Mouse (Mus musculus) hematopoietic stem cell, adult 5-6 weeks (primary cell): ENCODE measurements around the gene Adora1. TPM values are rescaled to one million over a fixed set of nuclear protein-coding genes. Genes with fewer than 3 reads are reported as not detected.

Source experiments
- ATAC-seq, 2 experiments: fragments of 125-278 bp in 1 of 2; replicated peaks in 1 of 2; 2 replicates each; pipeline ENCODE4 v1.8.0; 2016 to 2017; ENCODE audit warnings: inconsistent platforms in 2 of 2, mild to moderate bottlenecking in 2 of 2, moderate number of reproducible peaks in 2 of 2, low read depth in 1 of 2, moderate TSS enrichment in 1 of 2; ENCODE audit not compliant: low FRiP score in 2 of 2, poor library complexity in 2 of 2, severe bottlenecking in 2 of 2, insufficient read depth in 1 of 2, low TSS enrichment in 1 of 2
- total RNA-seq: library from RNA; stranded (forward); fragments of 172-1452, 232-1000 nt; gene quantifications from 2 replicates; pipeline ENCODE4 v1.2.3, GENCODE M21; 2017

Gene Adora1
- total RNA-seq, 1 experiment from 2014 or later = 0.15 TPM

DNA sequence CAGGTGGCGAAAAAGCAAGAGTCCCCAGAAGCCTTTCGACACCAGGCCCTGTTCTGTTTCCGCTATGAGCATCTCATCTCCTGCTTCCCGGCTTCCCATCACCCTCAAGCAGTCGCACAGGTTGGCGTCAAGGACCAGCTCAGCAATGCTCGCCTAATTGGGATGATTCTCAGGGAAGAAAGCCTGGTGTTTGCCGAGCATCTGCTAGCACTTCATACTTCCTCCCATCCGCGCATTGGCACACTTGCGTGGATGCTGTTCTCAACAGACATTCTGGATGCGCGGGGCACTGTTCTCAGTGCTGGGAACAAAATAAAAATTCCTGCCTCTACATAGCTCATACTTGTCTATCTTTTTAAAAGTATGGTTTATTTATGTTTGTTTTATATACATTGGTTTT lies 31.0 kb downstream of the Adora1 start:
- no peak for ATAC-seq

DNA sequence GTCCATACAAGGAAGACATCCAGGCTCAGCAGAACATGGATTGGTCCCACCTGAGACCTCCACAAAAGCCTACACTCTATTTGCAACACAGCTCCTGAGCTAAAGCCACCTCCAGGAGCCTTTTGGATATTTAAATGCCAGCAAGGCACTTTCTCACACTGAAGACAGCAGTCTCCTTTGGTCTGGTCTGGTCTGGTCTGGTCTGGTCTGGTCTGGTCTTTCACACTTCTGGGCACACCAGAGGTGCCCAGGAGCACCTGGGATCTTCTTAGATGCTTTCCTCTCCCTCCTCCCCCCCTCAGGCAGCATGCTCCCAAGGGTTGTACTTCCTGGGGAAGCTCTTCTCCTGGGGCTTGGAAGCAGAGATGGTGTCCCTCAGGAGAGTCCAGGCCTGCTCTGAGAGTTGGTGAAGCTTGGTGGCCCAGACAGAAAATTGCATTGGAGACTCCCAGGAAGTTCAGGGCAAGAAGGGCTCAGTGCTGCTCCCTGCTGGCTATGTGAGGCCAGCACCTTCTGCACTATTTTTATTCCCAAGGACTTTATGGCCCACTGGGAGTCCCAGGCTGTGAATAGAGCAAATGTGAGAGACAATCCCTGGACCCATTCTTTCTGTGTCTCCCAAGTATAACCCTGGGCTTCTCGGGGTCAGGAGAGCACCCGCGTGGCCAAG lies 33.3 kb downstream of the Adora1 start:
- ATAC-seq = peak in 1 of 2 experiments; percentile 32; a peak in 2 of 4 replicates

DNA sequence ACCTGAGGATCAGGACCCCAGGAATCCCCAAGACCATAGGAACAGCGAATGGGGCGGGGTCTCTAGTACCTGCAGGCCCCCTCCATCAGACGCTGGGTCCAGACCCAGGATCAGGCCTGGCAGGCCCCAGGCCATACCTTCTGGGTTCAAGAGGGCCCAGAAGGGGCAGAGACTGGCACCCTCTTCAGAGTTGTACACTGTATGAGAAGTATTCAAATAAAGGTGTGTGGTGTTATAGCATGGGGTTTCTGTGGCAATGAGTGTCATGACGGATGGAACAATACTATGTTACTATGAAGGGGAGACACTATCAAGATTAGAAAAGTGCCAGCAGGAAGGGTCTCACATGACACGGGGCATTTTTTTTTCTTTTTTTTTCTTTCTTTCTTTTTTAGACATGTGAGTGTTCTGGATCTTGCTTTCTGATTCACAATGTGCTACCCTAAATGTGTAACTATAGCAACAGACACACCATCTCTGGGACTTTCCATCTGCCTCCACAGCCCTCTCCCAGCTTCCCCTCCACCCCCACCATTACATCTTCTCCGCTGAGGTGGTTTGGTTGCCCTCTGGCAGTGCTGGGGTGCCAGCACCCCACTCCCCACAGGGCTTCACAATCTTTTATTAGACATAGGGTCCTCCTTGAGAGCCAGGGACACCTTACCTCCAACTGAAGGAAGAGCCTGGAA lies 34.1 kb downstream of the Adora1 start:
- no peak for ATAC-seq

GRCm38 (mm10) chr1:134200481-134200880 lies 34.8 kb downstream of the Adora1 start:
- ATAC-seq = no peak

DNA sequence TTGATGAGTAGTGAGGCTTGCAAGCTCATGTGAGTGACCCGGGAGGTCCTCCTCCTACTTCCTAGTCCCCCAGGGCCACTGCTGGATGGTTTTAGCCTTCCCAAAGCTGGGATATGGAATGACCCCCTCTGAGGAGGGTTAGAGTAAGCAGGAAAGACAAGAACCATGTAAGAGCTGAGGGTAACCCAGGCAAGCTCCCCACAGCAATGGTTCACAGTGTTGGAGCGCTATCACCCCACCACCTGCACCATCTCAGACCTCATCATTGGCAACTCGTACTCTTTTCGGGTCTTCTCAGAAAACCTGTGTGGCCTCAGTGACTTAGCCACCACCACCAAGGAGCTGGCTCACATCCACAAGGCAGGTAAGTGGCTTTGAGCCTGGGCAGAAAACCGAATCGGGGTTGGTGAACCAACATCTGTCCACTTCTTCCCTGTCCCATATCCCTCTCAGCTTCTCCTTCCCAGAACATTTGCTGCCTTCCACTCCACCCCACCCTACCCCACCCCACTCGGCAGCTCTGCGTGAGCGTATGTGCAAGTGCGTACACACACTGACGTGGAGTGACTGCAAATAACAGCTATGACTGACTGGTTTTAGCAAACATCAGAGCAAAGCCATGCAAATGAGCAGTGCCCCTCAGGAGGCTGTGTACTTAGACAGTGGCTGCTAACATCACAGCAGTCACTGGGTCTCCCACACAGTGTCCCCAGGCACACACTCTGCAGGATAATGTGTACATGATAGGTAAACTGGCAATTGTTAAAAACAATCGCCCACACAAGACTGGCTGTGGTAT lies 36.8 kb downstream of the Adora1 start:
- no peak for ATAC-seq

DNA sequence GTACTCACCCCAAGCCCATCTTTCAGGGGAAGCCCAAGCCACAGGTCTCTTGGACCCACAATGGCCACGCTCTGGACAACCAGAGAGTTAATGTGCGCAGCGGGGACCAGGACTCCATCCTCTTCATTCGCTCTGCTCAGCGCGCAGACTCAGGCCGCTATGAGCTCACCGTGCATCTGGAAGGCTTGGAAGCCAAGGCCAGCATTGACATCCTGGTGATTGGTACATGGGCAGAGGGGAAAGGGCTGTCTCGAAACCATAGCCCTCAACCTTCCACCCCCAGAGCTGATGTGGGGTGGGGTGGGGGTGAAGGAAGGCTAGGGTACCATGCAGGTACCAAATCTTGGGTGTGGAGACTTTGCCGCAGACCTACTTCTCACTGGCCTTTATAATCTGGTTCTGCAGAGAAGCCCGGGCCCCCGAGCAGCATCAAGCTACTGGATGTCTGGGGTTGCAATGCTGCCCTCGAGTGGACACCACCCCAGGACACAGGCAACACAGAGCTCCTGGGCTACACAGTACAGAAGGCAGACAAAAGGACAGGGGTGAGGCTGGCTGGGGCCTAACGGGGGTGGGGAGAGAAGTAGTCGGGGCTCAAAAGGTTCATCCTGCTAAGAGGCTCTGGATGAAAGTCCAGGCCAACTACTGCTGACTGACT lies 37.8 kb downstream of the Adora1 start:
- ATAC-seq = no peak

GRCm38 (mm10) chr1:134196386-134196785 lies 38.8 kb downstream of the Adora1 start:
- peak; percentile 91 to 97 for ATAC-seq

DNA sequence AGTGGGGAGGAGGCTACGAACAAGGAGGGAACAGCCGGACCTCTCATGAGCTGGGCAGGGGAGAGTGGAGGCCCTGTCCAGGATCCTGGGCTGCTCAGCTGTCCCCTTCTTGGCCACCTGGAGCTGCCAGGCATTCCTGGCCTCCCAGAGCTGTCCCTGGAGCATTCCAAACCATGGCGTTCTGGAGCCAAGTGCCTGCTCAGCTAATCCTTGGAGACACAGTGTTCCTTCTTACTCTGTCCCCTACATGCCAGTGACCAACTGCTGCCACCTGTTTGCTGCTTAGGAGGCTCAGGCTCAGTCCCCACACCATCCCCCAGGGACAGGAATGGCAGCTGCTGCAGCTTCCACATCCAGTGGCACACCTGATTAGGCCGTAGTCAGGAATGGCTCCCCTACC lies 39.3 kb downstream of the Adora1 start:
- ATAC-seq = peak; percentile 16 to 50

- ATAC-seq = 0 out of 4 replicates have a peak, but pooled peaks have one; percentile 6 to 20
These were observed 39.7 kb downstream of the Adora1 start for GRCm38 (mm10) chr1:134195571-134195970.

DNA sequence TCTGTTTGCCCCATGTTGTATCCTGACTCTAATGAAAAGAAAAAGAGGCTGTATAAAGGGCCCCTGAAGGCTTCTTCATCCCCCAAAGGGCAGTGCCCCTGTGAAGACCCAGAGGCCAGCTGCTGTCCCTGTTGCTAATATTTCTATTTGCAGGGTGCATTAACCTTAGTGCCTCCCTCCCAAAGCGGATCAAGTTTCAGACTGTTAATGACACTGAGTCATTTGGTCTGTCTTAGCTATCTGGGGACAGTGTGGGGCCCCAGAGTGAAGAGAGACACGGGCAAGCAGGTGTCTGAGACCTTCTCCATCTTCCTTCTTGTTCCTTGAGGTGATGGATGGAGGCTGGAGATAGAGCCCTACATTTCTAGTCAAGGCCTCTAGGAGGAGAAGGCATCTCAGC lies 40.1 kb downstream of the Adora1 start:
- ATAC-seq = no peak

- no peak for ATAC-seq
These were observed 40.8 kb downstream of the Adora1 start for GRCm38 (mm10) chr1:134194298-134195022.

DNA sequence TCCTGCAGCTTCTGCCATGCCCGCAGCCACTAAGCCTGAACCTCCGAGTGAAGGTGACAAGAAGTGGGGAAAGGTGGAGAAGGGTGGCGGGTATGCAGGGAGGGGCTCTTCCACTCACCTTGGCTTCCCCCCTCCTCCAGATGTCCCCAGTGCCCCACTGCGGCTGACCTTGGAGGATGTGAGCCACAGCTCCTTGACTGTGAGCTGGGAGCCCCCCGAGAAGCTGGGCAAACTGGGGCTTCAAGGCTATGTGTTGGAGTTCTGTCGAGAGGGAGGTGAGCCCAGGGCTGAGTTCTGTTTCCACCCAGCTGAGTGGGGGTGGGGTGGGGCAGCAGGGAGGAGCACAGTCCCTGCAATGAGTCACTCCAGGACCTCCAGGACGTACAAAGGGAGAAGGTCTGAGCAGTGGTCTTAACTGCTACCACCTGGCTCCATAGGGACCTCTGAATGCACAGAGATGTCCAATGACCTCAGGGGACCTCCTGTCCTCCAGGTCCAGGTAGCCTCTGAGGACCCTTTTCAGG lies 41.5 kb downstream of the Adora1 start:
- ATAC-seq = no peak

GRCm38 (mm10) chr1:134193126-134193525 lies 42.1 kb downstream of the Adora1 start, which contains the start of gene Mybph:
Gene Mybph (plus strand): TSS chr1:134193448.
- ATAC-seq = no peak

DNA sequence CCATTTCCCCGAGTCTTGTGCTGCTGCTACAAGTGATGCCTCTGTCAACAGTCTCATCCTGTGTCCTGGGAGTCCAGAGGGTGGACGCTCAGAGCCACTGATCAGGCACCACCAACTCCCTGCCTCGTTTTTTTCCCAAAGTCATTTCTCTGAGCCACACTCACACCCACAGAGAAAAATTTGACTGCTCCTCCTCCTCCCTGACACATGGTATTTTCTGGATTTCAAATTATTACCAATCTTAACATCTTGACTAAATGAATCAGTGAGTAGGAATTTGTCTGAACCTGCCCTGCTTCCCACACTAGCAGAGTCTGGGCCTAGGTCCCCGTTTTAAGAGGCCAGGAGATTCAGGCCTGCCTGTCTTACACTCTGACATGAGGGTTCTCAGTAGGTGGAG lies 43.2 kb downstream of the Adora1 start:
- ATAC-seq = no peak

DNA sequence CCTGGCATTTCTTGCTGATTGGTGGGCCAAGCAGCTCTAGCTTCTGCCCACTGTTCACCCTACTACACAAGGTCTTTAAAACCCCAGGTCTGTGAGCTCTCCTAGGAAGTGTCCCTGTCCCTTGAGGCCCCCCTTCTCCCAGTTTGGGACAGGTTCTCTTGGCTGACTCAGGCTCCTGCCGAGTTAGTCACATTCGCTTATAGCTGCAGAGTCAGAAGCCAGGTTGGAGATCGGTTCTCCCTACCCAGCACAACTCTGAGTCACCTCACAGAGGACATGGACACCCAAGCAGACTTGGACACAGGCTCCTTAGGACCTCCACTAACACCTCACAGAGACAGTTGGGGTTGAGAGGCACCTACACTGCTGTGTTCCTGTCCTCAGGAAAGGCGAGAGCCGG lies 44.0 kb downstream of the Adora1 start:
- ATAC-seq = no peak

DNA sequence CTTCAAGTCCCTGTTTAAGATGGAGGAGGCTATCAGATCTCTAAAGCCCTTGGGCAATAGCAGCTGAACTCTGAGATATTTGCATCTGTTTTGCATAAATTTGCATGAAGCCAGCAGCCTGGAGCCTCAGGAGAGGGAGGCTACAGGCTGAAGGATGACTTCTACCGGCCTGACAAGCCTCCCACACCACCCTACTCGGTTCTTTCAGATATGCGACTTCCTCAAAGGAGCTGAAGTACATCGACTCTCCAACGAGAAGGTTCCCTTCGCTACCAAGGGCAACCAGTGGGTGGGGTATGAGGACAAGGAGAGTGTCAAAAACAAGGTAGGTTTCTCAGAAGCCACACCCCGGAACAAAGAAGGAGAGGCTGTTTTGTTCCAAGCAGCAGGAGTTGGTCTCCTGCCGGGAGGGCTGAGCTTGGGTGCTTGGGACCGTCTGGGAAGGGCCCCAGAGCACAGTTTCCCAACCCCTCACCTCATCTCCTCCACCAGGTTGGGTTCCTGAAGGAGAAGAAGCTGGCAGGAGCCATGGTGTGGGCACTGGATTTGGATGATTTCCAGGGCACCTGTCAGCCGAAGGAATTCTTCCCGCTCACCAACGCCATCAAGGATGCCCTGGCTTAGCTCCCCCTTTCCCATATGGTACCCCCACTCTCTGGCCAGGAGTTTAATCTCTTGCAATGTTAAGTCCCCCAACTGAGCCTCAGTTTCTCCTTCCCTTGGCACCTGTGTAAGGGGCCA lies 46.1 kb downstream of the Adora1 start:
- ATAC-seq = peak; percentile 83 to 88
